Mouse (Mus musculus) lung, postnatal 14 days (tissue): ENCODE results near the gene Vmn1r209.
"Not testable (repeated sequence)": the region's sequence is repeated elsewhere in the genome, so short reads cannot be mapped to it uniquely, and the experiment has no call there.

ENCODE experiments used
- DNase-seq: peaks from one replicate; pipeline ENCODE4 v3.0.0; 2021

The Vmn1r209 gene

DNA sequence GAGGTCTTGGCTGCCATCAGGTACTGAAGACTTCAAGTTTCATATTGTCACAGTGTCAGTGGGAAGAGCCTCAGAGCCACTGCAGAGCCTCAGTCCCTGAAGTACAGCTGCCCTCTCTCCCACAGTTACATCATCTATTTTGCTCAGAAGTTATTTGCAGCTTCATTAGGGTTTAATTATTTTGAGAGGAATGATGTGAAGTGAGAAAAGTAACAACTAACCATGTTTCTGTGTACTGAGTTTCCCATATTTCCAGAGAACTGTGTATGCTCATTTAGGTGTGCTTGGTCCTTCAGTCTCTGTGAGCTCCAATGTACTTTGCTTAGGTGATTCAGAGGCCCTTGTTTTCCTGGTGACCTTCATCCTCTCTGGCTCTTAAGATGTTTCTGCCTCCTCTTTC is at the start of gene Vmn1r209:
Vmn1r209 (minus strand) TSS at position 101 of the 400 bp plus-strand sequence.
- DNase-seq = not testable (repeated sequence)

GRCm38 (mm10) chr13:22857461-22857860 is 48.0 kb upstream of the Vmn1r209 start, which contains the start of gene Vmn1r211:
TSS of gene Vmn1r211 (minus strand) at chr13:22857561.
- no peak for DNase-seq

DNA sequence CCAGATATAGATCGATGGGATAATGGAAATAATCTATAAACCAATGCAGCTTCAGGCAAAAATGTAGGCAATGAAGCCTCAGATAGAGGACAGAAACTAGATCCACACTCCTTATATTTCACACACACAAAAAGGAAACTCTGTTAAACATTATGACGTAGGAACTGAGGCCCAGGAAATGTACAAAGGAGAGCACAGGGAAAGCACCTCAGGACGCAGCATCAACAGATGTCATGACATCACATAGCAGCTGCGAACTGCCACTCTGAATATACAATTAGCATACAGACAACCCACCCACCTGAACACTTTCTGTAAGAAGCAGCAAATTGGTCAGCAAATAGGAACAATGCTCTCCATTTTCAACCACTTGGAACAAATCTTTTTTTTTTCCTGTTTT is 45.3 kb upstream of the Vmn1r209 start:
- no peak for DNase-seq

DNA sequence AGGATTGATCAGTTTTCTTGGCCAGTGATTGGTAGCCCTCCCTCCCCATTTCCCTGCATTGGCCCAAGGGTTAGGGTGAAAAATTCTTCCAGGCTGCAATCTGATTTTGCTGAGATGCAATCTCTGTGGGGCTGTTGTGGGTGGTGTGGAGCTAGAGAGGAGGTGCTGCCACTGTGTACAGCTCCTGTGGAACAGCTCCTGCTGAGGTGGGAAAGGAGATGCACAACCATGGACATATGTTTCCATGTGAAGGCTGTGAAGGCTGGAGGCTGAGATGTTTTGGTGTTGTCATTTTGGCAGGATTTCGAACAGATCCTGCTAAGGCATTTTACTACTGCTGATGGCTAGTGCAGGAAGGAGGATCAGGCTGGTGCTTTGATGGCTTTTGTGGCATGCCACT is 37.3 kb upstream of the Vmn1r209 start:
- no peak for DNase-seq

GRCm38 (mm10) chr13:22844304-22844703 is 34.8 kb upstream of the Vmn1r209 start:
- not testable (repeated sequence) for DNase-seq

DNA sequence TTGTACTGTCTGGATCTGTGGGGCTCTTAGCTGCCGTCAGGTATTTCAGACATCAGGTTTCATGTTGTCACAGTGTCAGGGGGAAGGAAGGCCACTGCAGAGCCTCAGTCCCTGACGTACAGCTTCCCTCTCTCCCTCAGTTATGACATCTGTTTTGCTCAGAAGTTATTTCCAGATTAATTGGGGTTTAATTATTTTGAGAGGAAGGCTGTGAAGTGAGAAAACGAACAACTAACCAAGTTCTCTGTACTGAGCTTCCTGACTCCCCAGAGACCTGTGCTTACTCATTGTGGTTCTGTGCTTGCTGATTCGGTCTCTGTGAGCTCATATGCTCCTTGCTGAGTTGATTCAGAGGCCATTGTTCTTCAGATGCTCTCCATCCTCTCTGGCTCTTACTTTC is 21.8 kb upstream of the Vmn1r209 start, which contains the start of gene Vmn1r210:
Vmn1r210 (minus strand) TSS at position 101 of the 400 bp plus-strand sequence.
- no peak for DNase-seq

GRCm38 (mm10) chr13:22829395-22829794 is 19.9 kb upstream of the Vmn1r209 start:
- not testable (repeated sequence) for DNase-seq

DNA sequence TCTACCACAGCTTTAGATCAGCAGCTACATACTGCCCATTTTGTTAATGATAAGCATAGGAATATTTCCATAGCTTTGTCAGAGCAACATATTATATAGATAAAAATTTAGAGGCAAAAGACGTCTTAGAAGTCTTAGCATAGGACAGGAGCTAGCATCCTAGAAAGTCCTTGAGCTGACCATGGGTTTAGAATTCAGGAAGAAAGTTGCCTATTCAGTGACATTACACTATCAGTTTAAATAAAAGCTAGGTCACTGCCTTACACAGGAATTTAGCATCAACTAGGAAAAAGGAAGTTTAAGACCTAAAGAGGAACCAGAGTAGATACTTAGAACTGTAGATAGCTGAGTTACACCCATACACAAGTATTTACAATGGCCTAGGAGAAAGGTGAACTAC is 12.1 kb upstream of the Vmn1r209 start:
- DNase-seq = not testable (repeated sequence)

DNA sequence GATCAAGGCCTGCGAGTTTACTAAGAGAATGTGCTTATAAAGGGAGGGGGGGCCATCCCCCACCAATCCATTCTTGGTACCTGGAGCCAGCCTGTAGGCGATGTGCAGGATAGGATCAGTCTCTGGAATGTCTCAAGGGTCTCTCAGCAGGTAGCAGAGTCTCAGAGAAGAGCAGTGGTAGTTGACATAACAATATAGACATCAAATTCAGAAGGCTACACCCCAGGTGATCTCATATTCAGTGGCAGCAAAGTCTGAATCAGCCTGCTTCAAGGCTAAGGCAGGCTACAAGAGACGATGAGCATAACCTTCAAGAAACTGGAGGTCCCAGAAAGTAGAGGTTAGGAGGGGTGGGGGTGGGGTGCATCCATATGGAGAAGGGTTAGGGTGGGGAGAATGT is 21.4 kb downstream of the Vmn1r209 start:
- DNase-seq = not testable (repeated sequence)

DNA sequence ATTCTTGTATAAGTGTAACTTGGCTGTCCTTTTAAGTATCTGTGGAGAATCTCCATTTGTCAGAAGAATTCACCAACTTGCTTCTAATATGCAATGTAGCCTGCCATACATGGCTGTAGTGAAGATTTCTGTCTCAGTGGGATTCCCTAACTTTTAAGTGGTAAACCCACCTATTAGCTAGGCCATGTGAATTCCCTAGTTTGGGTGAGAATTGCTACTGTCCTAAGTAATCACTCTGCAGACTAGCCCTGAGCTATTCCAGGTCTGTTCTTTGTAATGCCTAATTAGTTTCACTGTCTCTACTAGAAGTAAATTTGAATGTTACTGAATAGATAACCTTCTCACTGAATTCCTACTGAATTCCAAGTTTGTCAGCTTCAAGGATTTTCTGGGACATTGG is 25.3 kb downstream of the Vmn1r209 start:
- not testable (repeated sequence) for DNase-seq

- DNase-seq = not testable (repeated sequence)
Observed at GRCm38 (mm10) chr13:22777300-22777699, 32.2 kb downstream of the Vmn1r209 start, which contains the start of gene Vmn1r208. TSS of gene Vmn1r208 (minus strand) at chr13:22777400.

- not testable (repeated sequence) for DNase-seq
Observed at GRCm38 (mm10) chr13:22771592-22771991, 37.9 kb downstream of the Vmn1r209 start.
